Mouse (Mus musculus) kidney, adult 2 months (tissue): ENCODE results near the gene Acbd4.

ENCODE experiments used
- CTCF ChIP-seq: fragments of 200-500 bp; conservative IDR thresholded peaks from 2 replicates; pipeline ENCODE4 v1.5.1; 2011; ENCODE audit warnings: low read depth, mild to moderate bottlenecking, control low read depth, low read length, moderate library complexity, mixed read lengths; ENCODE audit not compliant: insufficient read depth, insufficient read length
- POLR2A ChIP-seq: fragments of 200-500 bp; IDR thresholded peaks from one replicate; pipeline ENCODE4 v1.6.1; 2011; ENCODE audit warnings: low read depth, low read length, control low read depth

- TF ChIP-seq POLR2A (no peak), CTCF (no peak)
Observed at GRCm38 (mm10) chr11:103133456-103134185, 32.1 kb downstream of the Acbd4 start.
